Mouse (Mus musculus): ENCODE results near the gene Nptn.

Nptn gene

GRCm38 (mm10) chr9:58657735-58658512, 75.9 kb downstream of the Nptn start:
- DNase-seq = no peak

- no peak for DNase-seq
These were observed 76.7 kb downstream of the Nptn start for GRCm38 (mm10) chr9:58658596-58659309.

DNA sequence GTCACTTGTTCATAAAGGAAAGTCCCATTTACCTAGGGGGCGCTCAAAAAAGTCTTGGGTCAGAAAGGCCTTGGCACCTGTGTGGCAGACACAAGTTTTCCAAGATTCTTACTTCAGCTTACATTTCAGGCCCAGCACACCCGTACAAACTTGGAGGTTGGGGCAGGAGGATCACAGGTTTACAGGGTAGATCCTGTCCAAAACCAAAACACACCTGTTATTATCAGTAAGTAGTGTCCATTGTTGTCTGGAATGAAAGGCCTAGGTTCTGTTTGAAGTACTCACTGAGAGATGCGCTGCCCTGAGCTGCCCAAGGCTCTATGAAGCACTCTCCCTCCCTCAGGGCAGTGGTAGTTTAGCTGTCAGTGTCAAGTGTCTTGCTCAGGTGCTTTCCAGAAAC, 77.3 kb downstream of the Nptn start:
- no peak for DNase-seq

GRCm38 (mm10) chr9:58659989-58660388, 77.9 kb downstream of the Nptn start:
- no peak for DNase-seq

- DNase-seq = no peak
These were observed 78.6 kb downstream of the Nptn start for GRCm38 (mm10) chr9:58660673-58661072.

DNA sequence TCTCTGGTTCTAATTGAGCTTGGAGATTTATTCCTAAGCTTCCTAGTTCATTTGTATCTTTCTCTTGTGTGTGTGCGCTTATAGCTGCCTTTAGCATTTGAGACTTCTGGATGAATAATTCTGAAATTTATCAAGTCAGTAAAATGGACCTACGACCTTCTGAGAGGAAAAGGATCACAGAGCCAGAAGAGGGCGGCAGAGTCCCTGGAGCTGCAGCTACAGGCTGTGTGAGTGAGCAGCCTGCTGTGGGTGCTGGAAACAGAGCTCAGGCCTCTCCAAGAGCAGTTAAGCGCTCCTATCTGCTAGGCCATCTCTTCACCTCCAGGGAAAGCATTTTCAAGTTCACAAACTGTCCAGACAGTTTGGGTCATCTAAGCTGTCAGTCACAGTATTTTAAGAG, 80.0 kb downstream of the Nptn start:
- no peak for DNase-seq

GRCm38 (mm10) chr9:58662791-58663190, 80.8 kb downstream of the Nptn start:
- DNase-seq = no peak

DNA sequence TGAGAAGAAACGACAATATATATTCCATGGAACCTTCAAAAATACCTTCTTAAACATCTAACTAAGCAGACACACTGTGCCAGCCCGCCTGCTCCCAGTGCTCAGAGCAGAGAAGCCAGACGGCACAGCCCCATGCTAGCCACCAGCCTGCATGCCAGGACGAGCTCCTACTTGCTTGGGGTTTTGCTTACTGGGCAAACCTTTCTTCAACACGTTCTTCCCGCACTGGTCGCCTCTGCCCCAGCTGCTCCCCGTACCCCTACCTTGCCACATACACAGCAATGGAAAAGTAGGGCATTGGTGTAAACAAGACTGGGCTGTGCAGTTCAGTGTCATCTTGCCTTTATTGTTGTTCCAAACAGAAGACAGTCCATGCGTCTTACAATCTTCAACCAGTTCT, 83.5 kb downstream of the Nptn start:
- DNase-seq = no peak

- no peak for DNase-seq
These were observed 84.2 kb downstream of the Nptn start for GRCm38 (mm10) chr9:58666191-58666590.

- no peak for DNase-seq
These were observed 85.2 kb downstream of the Nptn start for GRCm38 (mm10) chr9:58667244-58667643.

DNA sequence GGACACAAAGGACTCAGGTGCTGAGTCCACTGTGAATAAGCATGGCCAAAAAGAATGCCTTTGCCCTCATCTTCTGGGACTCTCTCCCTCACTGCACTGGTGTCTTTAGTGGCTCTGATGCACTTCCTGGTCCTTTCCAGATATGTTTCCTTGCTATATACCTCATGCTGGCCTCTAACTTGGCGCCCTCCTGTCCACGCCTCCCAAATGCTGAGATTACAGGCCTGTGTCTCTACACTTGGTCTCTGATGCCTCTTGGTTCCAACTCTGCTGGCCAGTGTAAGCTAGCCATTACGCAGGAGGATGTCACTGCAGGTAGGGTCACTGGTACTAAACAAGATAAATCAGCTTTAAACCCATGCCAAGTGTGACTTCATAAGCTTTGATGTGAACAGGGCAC, 86.1 kb downstream of the Nptn start:
- DNase-seq = no peak

DNA sequence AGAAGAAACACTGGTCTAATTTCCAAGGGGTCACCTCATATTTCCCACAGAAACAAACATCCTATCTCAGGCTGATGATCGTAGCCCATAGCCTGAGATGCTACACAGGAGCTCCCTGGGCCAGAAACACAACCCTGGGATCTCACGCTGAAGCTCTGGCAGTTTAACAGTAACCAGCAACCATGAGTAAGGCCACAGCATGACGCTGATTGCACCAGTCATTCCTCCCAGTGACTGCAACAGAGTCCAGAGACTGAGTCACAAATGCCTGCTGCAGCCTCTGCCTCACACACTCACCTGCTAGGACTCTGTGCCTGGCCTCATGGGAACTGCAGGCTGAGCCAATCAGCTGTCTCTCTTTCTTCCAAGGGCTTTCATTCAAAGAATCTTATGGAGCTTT, 87.0 kb downstream of the Nptn start:
- DNase-seq = no peak

GRCm38 (mm10) chr9:58669819-58670218, 87.8 kb downstream of the Nptn start:
- no peak for DNase-seq

GRCm38 (mm10) chr9:58672474-58672873, 90.4 kb downstream of the Nptn start:
- no peak for DNase-seq

GRCm38 (mm10) chr9:58674736-58675135, 92.7 kb downstream of the Nptn start:
- no peak for DNase-seq

GRCm38 (mm10) chr9:58675371-58675770, 93.3 kb downstream of the Nptn start:
- no peak for DNase-seq

GRCm38 (mm10) chr9:58681411-58681810, 99.4 kb downstream of the Nptn start:
- no peak for DNase-seq

DNA sequence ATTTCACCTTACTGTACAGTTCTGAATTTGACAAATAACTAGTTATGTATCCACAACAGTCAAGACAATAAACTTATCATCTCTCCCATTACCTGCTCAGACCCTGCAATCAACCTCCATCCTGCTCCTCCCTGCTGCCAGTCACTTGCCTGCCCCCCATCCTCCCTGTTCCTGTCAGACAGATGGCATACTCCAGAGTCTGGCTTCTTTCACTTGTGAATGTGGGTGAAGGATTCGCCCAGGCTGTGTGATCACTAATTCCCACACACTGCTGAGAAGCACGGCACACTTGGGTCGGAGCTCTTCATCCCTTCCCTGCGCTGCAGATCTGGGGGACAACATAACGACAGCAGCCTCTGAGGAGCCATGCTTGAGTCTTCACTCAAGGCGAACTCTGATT, 100.1 kb downstream of the Nptn start:
- DNase-seq = no peak

DNA sequence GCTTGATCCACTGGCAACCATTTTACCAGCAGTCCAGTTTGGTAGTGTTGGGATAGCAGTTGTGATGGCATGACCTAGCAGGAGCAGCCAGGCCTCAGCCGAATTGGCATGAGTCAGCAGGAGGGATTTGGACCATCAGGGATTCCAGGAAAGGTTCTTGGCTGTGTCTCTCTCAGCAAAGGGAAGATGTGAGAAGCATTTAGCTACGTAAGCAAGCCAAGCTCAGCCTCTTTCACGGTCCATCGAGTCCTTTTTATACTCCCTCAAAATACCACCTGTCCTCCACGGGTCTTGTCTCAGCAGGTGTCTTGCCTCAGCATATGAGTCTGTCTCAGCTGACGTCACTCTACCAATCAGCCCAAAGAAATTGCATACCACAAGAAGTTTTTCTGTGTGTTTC, 101.3 kb downstream of the Nptn start:
- no peak for DNase-seq

- DNase-seq = no peak
These were observed 103.2 kb downstream of the Nptn start for GRCm38 (mm10) chr9:58685290-58685689.

- DNase-seq = no peak
These were observed 106.0 kb downstream of the Nptn start for GRCm38 (mm10) chr9:58688076-58688475.

- DNase-seq = no peak
These were observed 108.7 kb downstream of the Nptn start for GRCm38 (mm10) chr9:58690701-58691100.

- DNase-seq = no peak
These were observed 109.4 kb downstream of the Nptn start for GRCm38 (mm10) chr9:58691471-58691870.

DNA sequence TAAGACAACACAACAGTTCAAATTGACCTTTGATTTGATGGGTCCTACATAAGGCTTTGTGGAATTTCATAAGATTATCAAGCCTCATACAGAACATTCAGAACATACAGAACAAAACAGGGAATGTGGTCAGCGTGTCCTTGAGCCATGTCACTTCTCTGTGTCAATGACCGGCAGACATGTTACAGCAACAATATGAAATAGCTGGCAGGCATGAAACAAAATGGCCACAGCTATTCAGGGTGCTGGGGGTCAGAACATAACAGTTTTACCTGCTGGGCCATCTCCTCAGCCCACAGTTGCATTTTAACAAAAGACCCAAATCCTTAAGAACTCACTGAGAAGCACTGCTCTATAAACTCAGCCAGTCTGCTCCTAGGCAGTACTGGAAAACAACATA, 116.4 kb downstream of the Nptn start:
- no peak for DNase-seq

- no peak for DNase-seq
These were observed 119.7 kb downstream of the Nptn start for GRCm38 (mm10) chr9:58701751-58702150.
